Mouse (Mus musculus) CD4-positive, CD25-positive, alpha-beta regulatory T cell, adult 4 months (primary cell): ENCODE data around the gene Bad. TPM values are rescaled to one million over a fixed set of nuclear protein-coding genes. Genes with fewer than 3 reads are reported as not detected.
A peak's percentile ranks its signal among the peaks of the same experiment; 100 is the strongest.

Experiments used
- ATAC-seq: one replicate; pipeline ENCODE4 v1.8.0; 2017
- polyA plus RNA-seq, 2 experiments: library from polyadenylated mRNA; unstranded; fragments of 100-300 nt; shearing (Covaris generic); gene quantifications; one replicate each; pipeline ENCODE4 v1.2.1; 2017

Gene Bad
- polyA plus RNA-seq, 2 experiments from 2014 or later: 36.8 to 49.6 TPM

GRCm38 (mm10) chr19:6969665-6970381 lies 28.2 kb downstream of the Bad start:
- peak; percentile 61 for ATAC-seq

DNA sequence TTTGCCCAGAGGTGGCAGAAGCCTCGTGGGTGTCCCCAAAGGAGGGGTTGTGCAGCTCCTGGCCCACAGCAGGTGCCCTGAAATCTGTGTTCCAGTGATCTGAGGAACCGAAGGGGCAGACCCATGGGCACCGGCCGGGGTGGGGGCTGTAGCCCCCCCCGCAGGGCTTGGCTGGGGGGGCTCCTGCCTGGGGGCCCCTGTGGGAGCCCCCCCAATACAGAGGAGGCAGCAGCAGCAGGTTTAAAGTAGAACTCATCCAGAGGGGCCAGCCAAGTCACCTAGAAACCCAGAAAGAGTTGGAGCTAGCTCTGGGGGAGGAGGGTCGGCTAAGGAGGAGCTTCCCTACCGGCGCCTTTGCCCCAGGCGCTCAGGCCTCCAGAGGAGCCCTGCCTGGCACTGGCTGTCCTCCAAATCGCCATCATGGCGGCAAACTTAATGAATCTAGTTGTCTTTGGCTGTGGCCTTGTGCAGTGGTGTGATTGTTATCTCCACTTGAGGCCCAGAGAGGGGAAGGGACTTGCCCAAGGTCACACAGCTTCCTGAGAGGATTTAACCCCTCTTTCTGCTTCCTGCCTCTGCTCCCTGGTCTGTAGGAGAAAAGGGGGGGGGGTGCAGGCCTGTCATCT lies 28.9 kb downstream of the Bad start:
- no peak for ATAC-seq

- no peak for ATAC-seq
These were observed 30.0 kb downstream of the Bad start for GRCm38 (mm10) chr19:6971644-6972043.

GRCm38 (mm10) chr19:6972247-6972917 lies 30.7 kb downstream of the Bad start:
- no peak for ATAC-seq

GRCm38 (mm10) chr19:6973581-6974190 lies 32.0 kb downstream of the Bad start:
- no peak for ATAC-seq

GRCm38 (mm10) chr19:6974211-6975205 lies 32.8 kb downstream of the Bad start, which contains the start of gene Ppp1r14b:
TSS of gene Ppp1r14b (plus strand) at chr19:6974968.
- ATAC-seq: peak; percentile 56

DNA sequence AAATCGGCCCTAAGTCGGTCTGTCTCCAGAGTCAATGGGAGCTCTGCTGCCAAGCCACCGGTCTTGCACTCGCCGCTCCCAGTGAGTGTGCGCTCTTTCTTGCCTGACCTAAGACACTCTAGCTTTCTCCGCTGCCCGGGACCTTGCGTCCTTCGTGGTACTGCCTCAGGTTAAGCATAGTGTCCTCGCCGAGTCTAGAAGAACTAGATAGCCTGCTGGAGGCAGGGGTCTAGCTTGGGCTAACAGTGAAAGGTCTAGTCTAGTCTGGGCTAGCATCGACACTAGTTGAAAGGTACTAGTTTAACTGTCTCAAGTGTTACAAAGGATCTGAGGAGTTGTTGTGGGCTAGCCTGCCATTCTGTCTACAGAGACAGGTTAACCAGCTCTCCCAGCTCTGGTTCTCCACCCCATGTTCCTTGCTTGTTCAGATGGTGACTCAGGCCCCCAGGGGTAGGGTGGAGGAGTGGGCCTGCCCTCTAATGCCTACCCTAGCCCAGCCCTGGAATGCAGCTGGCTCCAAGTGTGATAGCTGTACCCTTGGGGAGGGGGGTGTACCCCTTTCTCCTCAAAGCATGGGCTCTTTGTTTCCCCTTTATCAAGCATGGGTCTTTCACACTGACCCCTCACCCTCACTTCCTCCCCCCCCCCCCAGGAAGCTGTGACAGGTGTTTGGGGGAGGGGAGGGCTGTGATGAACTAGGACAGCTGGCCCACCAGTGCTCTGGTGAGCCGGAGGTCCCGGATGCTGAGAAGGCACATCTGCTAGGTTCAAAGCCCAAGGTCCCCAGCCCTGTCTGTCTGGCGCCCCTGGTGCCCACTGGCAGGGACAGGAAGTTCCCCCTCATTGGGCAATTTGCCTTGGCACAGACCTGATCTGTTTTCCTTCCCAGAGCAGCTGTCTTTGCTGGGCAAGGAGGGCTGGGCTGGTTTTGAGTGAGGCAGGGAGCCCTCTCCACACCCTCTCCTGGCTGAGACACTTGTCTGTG lies 34.2 kb downstream of the Bad start, which contains the start of gene Plcb3:
Plcb3 (minus strand) TSS at position 934 of the 985 bp plus-strand sequence.
- ATAC-seq: no peak

DNA sequence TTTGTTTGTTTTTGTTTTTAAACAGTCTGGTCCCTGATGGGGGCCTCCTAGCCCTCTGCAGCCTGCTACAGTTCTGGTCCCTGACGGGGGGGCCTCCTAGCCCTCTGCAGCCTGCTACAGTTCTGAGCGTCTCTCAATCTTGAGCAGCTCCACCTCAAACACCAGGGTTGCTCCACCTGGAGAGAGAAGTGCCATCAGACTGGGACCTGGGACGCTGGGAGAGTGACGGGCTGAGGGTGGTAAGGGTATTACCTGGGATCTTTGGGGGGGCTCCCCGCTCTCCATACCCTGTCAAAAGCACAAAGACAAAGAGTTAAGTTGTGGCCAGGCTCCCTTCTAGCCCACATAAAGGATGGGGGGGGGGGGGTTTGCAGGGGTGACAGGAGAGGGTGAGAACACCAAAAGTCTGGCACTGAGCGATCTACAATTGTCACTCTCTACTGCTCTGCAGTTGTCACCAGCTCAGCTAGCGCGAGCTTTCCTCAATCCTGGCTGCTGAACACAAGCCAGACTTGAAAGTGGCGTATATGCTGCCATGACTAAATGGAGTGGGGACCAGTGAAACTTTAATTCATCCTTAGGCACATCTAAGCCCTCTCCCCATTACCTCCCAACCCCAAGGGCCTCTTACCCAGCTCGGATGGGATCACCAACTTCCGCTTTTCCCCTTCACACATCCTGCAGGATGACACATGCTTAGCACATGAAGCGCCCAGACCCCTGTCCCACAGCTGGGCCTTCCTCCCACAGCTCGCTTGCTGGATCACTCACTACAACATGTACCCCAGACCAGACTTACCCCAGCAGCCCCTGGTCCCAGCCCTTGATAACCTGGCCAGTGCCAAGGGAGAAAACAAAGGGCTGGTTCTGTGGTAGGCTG lies 36.3 kb downstream of the Bad start:
- no peak for ATAC-seq

- no peak for ATAC-seq
These were observed 36.9 kb downstream of the Bad start for GRCm38 (mm10) chr19:6978639-6978974.

GRCm38 (mm10) chr19:6979001-6979479 lies 37.4 kb downstream of the Bad start:
- ATAC-seq: no peak

DNA sequence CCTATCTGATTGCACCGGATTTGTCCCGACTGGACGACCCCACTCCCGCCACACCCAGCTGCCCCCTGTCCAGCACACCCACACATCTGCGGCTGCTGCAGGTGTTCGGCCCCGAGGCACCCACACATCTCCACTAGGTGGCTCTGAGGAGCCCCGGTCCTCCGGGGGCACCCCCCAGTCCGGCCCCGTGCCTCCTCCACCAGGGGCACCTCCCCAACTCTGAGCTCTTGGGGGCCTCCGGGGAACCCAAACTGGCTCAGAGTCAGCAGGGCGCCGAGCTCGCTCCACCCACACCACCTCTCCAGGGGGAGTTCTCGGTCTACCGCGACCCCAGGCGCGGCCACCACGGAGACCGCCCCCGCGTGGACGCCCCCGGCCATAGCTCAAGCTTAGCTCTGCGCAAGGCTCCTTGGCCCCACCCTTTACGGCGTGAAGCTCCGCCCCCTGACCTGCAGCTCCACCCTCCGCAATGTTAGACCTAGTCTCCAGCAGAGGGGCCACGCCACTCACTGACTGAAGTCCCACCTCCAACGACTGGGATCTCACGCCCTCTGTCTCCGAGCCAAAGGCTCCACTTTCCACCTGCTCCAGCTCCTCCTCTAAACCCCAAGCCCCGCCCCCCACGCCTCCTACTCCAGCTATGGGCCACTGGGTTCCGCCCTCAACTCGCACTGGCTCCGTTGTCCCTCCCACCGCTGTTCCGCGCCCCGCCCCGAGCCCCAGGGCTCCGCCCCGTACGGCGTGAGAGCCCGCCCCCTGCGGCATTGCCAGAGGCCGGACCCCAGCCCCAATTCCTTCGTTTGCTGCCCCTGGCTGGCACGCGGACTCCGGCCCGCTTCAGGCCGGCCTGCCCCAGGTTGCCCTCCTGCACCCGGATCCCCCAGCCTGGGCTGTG lies 38.1 kb downstream of the Bad start:
- peak; percentile 80 for ATAC-seq

DNA sequence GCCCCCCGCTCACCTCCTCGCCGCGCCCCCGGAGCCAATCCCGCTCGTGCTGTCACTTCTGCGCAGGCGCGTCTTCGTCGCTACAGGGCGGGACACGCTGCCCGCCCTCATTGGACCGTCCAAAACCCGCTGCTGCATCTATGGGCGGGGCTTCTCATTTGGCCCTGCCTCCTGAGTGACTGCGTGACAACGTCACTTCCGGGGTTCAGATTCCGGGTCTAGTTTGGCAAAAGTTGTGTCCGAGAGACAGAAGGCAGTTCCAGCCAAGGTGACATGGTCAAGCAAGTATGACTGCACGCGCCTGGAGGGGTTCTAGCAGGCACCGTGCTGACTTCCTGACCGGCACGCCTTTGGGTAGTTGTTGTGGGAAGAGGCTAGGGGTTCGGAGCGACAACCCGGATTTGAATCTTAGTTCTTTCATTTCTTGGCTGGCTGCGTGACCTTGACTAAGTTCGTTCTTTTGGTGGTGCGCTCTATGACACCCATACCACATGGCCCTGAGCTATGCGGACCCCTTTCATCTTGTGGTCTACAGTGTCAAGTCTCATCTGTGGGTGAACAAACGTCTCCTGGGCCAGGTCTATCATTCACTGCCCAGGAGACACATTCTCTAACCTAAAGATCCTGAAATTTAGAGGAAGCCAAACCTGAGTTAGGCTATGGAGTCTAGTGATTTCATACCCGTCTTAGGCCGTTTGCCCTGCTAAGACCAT lies 38.9 kb downstream of the Bad start, which contains the start of gene Fkbp2:
Fkbp2 (minus strand) TSS at position 121 of the 713 bp plus-strand sequence.
- peak; percentile 66 for ATAC-seq

GRCm38 (mm10) chr19:6981465-6981864 lies 39.8 kb downstream of the Bad start:
- ATAC-seq: no peak

DNA sequence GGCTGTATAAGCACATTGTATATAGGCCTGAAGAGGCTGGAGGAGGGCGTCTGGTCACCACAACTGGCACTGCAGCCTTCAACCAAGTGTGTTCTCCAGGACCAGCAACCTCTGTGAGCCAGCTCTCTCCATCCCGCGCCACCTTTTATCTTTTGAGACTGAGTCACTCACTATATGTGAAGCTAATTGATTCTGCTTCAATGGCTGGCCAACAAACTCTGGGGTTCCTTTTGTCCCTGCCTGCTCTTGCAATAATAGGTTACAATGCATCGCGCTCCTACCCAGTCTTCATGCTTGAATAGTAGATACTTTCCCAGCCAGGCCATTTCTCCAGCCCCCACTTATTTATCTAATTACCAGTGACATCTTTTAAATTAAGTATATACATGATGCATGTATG lies 42.0 kb downstream of the Bad start:
- no peak for ATAC-seq

- no peak for ATAC-seq
These were observed 43.6 kb downstream of the Bad start for GRCm38 (mm10) chr19:6985300-6985699.

GRCm38 (mm10) chr19:6985951-6986708 lies 44.5 kb downstream of the Bad start:
- ATAC-seq: no peak
